Mouse (Mus musculus): ENCODE results near the gene Numa1.
A peak's percentile ranks its signal among the peaks of the same experiment; 100 is the strongest.
"Not testable (repeated sequence)": the region's sequence is repeated elsewhere in the genome, so short reads cannot be mapped to it uniquely, and the experiment has no call there.

The Numa1 gene

DNA sequence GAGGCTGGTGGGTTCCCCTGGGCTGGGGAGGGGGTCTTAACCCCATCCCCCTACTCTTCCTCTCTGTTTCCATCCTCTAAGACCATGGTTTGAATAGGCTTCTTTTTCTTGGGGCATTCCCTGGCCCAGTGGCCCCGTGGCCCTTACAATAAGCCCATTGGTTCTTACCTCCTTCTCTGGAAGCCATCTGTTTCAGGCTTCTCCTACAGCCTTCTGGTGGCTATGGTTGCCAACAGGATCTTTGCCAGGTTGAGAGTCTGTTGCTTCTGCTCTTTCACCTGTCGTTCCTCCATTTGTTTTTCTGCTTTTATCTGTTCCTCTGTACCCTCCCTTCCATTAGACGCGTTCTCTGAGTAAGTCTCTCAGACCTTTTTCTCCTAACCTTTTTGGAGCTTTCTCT lies 3.7 kb downstream of the Numa1 start:
- DNase-seq (ENCODE audit: low read depth, low spot score): no peak

DNA sequence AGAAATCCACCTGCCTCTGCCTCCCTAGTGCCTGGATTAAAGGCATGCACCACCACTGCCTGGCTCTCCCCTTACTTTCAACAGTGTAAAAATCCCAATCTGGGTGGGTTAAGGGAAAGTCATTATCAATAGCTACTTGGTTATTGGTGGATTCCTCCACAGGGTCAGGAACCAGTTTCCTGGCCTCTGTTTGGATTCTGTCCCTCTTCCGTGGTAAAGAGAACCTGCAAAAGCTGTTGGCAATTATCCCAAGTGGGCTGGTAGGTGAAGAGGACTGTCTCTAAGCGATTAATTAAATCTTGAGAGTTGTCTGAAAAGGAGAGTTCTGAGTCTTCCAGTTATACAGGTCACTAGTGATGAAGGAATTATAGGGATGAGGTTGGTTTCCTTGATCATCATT lies 4.4 kb downstream of the Numa1 start:
- DNase-seq (ENCODE audit: low read depth, low spot score): no peak

DNA sequence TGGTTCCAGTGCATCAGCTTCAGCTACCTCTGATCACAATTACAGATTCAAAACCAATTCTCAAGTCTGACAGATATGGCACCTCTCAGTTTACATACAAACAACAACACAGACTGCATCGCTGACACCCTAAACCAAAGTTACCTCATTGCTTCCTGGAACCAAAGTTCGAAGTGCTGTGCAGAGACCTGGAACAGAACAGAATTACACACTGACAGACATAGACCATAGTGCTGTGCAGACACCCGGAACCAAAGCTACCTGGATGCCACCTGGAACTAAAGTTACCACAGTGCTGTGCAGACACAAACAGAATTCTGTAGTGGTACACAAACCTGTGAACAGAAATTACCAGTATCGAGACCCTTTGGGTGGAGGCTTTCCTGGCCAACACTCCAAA lies 5.8 kb downstream of the Numa1 start:
- DNase-seq (ENCODE audit: low read depth, low spot score): no peak

DNA sequence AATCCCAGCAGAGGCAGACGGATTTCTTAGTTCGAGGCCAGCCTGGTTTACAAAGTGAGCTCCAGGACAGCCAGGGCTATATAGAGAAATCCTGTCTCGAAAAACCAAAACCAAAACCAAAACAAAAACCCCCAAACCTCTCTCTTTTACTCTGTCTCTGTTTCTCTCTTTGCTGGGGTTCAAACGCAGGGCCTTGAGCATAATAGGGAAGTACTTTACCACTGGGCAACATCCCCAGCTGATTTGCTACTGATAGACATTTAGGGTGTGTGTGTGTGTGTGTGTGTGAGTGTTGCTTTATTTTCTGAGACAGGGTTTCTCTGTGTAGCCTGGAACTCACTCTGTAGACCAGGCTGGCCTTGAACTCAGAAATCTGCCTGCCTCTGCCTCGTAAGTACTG lies 15.1 kb downstream of the Numa1 start:
- not testable (repeated sequence) for DNase-seq (ENCODE audit: low read depth, low spot score)

DNA sequence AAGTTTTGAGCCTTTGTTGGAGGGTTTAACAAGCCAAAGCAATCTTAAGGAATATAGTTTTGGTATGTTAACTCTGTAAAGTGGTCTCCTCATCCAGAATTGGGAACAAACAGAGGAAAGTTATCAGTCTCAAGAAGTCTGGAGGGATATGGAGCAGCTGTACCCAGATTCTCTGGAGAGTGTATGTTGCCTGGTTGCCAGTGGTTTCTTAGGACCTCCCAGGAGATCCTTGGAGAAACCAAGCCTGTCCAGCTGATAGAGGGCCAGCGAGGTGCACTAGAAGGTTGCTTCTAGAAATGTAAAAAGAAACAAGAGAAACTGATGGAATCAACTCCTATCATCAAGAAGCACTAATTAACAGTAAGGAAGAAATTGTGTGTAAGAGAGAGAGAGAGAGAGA lies 17.7 kb downstream of the Numa1 start:
- no peak for DNase-seq (ENCODE audit: low read depth, low spot score)

DNA sequence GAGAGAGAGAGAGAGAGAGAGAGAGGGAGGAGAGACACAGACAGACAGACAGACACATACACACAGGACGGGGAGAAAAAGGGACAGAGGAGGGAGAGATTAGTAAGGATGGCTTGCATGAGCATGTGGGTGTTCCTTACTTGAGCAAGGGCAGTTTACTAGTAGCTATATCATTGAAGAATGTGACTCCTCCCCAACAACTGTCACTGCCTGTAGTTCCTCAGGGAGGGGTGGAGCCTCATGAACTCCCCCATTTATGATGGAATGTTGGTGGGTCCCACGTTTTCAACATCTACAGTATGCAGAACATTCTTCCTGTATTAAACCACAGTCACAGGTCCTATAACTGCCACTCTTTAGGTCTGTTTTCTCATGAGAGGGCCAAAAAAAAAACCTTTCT lies 18.2 kb downstream of the Numa1 start:
- no peak for DNase-seq (ENCODE audit: low read depth, low spot score)

DNA sequence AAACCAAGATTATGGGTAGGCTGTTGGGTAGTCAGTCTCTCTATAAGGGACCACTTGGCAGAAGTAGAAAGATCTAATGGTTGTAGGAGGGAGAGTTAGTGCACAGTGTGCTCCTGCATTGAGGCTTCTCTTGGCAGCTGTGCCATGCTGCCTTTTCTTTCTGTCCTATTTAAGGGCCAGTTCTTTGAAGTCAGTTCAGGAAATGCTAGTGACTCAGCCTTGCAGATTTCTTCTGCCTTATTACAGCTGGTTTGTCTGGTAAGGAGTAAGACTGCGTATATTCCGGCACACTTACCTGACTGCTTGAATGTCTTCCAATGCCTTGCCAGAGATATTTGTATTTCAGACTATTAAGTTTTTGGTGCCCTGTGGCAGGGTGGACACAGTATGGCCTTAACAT lies 20.3 kb downstream of the Numa1 start:
- no peak for DNase-seq (ENCODE audit: low read depth, low spot score)

DNA sequence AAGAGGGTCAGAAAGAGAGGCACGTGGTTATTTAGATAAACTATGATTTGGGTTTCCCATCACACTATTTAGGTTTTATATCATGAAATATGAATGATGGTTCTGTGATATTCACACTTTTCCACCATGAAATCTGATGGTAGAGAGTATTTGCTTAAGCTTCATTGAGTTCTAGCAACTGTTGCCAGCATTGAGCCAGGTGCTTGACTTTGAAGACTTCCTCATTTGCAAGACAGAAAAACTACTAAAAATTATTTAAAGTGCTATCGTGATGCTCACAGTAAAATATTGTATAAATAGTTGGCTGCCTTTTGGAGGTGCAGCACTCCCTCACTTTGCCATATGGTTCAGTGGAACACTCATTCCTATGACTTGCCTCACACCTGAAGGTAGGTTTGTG lies 21.4 kb downstream of the Numa1 start:
- no peak for DNase-seq (ENCODE audit: low read depth, low spot score)

DNA sequence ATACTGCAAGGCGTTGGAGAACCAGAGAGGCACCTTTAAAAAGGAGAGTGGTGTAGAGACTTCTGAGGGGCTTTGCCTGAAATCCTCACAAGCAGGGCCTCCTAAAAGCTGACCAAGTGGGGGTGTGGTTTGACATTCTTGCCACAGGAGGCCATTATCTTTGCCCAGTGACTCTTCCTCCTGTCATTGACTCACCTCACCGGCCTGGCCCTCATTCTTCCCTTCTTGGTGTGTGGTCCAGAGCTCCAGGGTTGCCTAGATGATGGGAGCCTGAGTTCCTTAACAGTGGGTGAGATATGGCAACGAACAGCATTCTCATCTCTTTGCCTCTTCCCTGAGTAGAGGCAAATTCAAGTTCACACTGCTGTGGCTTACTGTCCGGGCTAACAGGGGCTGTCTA lies 22.0 kb downstream of the Numa1 start:
- DNase-seq (ENCODE audit: low read depth, low spot score): no peak

DNA sequence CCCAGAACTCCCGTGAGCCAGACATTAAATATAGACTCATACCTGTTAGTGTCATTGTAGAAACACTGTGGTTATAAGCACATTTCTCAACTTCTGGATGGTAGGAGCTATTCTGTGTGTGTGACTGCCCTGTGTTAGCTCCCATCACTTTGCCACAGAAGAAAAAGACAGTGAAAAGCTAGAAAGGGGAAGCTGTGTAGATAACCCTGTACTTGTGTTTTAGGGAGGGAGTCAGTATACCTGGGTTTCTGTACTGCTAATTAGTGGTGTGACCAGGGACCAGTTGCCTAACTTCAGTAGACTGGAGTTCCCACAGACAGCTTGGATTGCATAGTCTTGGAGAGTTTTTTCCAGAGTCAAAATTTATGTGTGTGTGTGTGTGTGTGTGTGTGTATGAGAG lies 22.6 kb downstream of the Numa1 start:
- DNase-seq (ENCODE audit: low read depth, low spot score): no peak

DNA sequence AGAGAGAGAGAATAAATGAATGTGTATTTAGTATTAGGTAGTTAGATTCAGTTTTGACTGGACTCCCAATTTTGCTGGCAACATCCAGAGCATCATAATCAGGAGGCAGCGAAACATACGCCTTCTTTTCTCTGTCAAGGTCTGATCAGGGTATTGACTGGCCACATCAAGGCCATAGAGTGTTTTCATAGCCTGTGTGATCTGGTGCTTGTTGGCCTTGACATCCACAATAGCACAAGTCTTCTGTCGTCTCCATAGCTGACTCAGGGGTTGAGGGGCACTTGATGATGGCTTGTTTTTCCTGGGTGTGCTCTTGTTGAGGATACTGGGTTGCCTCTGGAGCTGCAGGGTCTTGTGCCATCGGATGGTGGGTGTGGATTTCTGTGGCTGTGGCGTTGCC lies 23.0 kb downstream of the Numa1 start:
- no peak for DNase-seq (ENCODE audit: low read depth, low spot score)

DNA sequence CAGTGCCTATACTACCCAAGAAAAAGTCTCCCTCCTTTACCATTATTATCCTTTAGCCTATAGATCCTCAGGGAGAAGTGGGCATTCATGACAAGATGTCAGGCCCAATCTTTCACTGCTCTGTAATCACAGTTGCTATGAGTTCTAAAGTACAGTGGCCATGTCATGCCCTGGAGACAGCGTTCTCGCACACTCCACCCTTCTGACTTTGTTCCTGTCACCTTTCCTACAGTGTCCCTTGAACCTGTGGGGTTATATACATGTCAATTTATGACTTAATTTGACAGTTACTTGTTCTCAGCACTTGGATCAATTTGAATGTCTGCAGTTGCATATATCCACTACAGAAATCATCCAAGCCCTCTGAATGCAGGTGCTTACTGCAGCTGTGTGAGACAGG lies 28.9 kb downstream of the Numa1 start:
- DNase-seq (ENCODE audit: low read depth, low spot score): no peak

DNA sequence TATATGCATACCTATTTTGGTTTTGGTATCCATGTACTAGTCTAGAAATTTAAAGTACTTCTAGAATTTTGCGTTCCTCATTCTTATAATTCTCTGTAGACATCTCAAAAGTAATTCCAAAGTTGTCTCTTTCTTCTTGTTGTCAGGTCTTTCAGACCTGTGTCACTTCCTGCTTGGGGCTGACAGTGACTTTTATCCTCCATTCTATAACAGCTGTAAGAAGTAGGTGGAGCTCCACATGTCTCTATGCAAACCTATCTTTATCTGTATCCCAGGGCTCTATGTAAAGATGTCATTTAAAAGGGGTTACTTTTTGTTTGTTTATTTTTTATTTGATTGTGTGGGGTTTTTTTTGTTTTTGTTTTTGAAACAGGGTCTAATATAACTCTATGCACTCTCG lies 29.7 kb downstream of the Numa1 start:
- no peak for DNase-seq (ENCODE audit: low read depth, low spot score)

DNA sequence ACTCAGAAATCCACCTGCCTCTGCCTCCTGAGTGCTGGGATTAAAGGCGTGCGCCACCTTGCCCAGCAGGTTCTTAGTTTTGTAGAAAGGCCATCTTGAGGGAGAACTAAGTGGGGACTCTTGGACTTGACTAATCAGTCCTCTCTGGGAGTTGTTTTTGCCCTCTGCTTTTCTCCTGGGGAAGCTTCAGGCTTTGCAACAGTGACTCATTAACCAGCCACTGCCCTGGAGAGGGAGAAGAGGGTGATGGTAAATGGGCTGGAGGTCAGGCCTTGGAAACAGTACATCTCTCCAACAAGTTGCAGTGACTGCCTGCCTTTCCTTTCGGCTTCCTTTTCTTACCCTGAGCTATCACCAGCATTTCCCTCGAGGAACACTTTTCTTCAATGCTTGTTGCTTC lies 30.6 kb downstream of the Numa1 start:
- DNase-seq (ENCODE audit: low read depth, low spot score): peak; percentile 74

DNA sequence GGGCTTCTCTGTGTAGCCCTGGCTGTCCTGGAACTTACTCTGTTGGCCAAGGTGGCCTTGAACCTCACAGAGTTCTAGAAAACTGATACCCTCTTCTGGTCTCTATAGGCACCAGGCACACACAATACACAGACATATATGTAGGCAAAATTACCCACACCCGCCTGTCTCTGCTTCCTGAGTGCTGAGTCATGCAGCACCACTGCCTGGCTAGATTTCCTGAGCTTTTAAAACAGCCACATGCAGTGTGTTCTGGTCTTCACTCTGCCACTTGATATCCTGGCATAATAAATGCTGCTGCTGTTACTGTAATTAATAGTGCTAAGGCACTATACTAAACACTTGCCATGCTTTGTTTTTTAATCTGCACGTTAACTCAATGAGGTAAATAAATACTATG lies 31.7 kb downstream of the Numa1 start:
- DNase-seq (ENCODE audit: low read depth, low spot score): peak; percentile 64

DNA sequence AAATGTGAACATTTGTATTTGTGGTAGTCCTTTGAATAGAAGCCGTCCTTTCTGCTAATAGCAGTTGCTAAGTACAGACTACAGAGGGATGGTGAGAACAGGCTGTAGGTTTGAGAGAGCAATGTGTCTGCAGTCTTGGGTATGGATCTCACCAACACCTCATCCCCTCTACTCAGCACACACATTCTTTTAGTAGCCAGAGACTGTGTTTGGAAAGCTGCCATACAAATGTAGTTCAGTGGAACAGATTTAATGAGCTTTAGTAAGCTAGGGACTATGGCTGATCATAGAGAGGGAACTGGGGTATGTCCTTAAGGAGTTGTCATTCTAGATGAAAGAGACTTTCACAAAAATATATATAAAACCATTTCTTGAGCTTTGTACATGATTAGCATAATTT lies 33.3 kb downstream of the Numa1 start:
- DNase-seq (ENCODE audit: low read depth, low spot score): no peak

DNA sequence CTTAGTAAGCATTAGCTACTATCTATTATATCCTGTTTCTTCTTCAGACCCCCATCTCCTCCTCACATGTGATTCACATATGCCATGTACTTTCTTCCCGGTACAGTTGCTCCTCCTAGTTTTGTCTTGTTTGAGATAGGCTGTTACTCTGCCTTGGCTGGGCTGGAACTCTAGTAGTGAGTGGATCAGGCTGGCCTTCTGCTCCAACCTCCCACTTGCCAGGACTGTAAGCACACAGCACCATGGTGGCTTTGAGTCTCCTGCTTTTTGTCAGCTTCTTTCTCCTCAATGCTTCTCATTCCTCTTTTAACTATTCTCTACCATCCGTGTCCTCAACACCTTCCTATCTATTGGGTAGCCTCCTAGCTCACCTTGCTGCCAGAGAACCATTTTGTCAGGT lies 34.8 kb downstream of the Numa1 start:
- no peak for DNase-seq (ENCODE audit: low read depth, low spot score)

DNA sequence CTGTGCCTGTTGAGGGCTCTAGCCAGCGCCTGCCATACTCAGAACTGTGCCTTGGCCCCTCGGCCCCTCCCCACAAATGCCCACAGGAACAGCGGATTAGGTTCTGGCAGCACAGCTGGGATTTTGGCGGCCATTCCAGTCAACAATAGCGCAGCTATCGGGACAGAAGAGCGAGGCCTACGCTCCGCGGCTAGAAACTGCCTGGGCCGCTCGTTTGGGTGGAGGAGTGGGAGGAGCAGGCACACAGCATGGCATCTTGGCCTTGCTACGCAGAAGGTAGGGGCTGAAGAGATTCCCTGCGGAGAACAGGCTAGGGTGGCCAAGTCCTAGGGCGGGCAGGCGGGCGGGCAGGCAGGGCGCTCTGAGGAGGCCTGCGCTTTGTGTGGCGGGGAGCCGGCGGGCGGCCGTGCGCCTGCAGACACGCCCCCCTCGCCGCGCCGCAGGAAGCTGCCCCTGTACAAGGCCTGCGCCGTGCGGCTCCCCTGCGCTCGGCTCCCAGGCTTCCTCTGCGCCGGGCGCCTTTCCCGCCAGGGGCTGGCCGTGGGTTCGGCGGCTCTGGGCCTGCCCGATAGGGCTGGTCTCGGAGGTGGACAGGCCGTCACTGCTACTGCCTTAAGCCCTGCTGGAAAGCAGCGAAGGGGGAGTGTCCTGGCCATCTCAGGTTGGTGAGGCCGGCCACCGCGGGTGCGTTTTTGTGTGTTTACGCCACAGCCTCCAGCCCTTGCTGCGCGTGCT lies 36.0 kb downstream of the Numa1 start:
- peak; percentile 82 for DNase-seq (ENCODE audit: low read depth, low spot score)

DNA sequence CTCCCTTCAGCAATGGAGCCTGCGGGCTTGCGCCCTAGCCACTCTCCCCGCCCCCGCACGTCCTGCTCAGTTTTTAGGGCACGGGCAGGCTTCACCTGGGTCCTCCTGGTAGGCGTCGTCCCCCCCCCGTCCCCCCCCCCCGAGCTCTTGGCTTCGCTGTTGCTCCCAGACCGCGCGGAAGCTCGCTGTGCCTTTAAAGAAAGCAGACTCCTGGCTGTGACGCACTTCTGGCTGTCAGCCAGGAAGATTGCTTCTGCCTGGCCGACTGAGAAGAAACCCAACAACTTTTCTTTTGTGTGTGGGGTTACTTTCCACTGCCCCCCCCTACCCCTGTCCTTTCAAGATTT lies 36.5 kb downstream of the Numa1 start:
- peak; percentile 93 for DNase-seq (ENCODE audit: low read depth, low spot score)

DNA sequence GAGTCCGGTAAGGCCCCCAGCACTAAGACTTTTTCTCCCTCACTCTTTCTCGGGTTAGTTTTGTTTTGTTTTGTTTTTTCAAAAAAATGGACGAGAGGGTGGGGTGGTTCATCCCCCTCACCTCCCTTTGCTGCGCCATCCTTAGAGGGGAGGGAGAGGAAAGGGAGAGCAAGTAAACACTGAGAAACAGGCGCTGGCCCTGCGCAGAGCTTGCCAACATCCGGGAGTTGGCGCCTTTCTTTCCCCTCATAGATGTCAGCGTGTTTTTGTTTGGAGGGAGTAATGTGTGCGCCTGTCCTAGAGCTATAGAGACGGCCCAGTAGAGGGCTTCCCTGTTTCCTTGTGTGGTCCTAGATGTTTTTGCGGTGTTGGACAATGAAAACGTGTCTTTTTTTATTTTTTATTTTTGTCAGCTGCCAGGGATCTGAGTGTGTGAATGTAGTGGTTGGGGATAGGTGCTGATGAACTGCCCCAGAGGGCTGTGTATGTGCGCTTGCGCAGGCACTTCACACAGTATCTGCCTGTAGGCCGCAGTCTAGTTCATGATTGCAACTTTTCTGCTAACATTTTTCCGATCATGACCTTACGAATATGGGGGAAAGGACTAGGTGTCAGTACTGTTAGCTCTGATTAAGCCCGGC lies 37.0 kb downstream of the Numa1 start:
- DNase-seq (ENCODE audit: low read depth, low spot score): peak; percentile 76

DNA sequence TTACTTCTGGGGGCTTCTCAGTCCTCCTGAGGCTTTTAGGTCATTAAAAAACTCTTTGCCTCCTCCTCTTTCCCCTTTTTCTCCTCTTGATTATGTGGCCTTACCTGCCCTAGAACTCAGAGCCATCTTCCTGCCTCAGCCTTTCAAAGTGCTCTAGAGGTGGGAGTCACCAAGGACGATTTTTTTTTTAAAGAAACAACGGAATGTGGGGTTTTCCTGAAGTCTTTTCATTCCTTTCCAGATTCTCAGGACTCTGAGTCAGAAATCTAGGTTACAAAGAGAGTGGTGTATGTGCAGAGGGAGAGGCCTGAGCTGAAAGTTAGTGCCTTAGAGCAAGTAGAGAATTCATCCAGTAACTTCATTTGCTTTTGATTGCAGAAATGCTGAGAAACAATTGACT lies 37.8 kb downstream of the Numa1 start:
- peak; percentile 83 for DNase-seq (ENCODE audit: low read depth, low spot score)

DNA sequence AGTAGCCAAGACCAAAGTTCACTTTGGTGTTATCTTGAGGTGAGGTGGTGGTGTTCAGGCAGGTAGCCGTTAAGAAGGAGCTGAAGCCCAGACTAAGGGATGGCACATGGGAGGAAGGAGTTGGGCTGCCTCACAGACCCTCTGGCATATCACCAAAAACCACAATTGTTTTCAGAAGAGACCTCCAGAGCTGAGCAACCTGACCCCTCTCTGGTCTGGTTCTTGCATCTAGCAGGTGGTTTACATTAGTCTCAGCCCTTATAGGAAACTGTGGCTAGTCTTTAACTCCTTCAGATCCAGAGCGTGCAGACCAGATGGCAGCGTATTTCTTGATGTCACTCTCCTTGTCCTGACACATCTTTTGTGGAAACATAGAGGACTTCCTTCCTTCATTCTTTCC lies 39.8 kb downstream of the Numa1 start:
- peak; percentile 40 for DNase-seq (ENCODE audit: low read depth, low spot score)

DNA sequence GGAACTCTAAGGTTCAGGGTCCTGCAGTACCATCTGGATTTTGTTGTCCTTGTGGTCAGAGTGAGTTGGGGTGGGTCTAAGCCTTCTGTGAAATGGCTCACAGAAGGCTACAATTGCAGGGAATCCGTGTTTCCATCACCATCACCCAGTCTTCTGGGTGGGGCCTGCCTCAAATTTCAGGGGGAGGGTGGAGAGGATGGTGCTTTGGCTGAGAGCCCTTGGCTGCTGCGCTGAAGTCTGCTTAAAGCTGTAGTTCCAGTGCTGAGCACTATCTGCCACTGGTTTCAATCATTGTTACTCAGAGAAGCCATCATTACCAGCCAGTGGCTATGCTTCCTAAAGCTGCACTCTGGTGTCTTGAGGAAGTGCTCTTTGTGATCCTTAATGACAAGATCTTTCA lies 40.6 kb downstream of the Numa1 start:
- peak; percentile 70 for DNase-seq (ENCODE audit: low read depth, low spot score)

DNA sequence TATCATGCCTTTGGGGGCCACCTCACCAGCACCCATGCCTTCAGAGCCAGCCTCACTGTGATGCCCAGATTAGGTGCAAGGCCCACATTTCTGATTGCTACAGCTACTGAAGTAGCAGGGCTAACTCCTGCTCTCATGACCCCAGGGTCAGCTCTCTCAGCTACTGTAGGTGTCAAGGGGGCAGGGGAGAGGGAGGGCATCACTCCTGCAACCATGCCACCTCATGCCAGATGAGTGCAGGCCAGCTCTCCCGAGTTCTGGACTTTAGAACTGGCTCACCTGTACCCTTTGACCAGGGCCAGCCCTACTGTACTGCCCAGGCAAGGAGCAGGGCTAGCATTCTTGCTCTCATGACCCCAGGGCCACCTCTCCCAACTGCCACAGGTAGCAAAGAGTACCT lies 48.8 kb downstream of the Numa1 start:
- no peak for DNase-seq (ENCODE audit: low read depth, low spot score)
